Mouse (Mus musculus): Measurements from ENCODE around the gene S1pr1. TPM values are rescaled to one million over a fixed set of nuclear protein-coding genes. Genes with fewer than 3 reads are reported as not detected.

The S1pr1 gene
- polyA plus RNA-seq, 1 experiment = 210 TPM

- Histone ChIP-seq H3K4me1 (ENCODE audit: control insufficient read depth, insufficient read depth, low read length) (no peaks in the 10 kb centered on the region), H3K4me3 (ENCODE audit: insufficient read depth, low read length) (no peak overlapping the region), H3K27ac (ENCODE audit: insufficient read depth, low read length) (no peak overlapping the region)
- TF ChIP-seq CTCF (IDR thresholded peaks at IDR 0.05; ENCODE audit: extremely low read depth, insufficient read depth, low read length) = no peak
- TF ChIP-seq POLR2A (IDR thresholded peaks at IDR 0.05; ENCODE audit: extremely low read depth, insufficient read depth, low read length) = no peak
These were observed 32.4 kb downstream of the S1pr1 start for GRCm38 (mm10) chr3:115682328-115683088.

GRCm38 (mm10) chr3:115681184-115681583 lies 33.7 kb downstream of the S1pr1 start:
- TF ChIP-seq POLR2A (IDR thresholded peaks at IDR 0.05; ENCODE audit: extremely low read depth, insufficient read depth, low read length) (no peak), CTCF (IDR thresholded peaks at IDR 0.05; ENCODE audit: extremely low read depth, insufficient read depth, low read length) (no peak)
- Histone ChIP-seq H3K4me1 (ENCODE audit: control insufficient read depth, insufficient read depth, low read length) (no peaks in the 10 kb centered on the region), H3K27ac (ENCODE audit: insufficient read depth, low read length) (no peak overlapping the region), H3K4me3 (ENCODE audit: insufficient read depth, low read length) (no peak overlapping the region)

- no peak overlapping the region for H3K4me3 ChIP-seq (ENCODE audit: insufficient read depth, low read length)
- no peaks in the 10 kb centered on the region for H3K4me1 ChIP-seq (ENCODE audit: control insufficient read depth, insufficient read depth, low read length)
- TF ChIP-seq CTCF (IDR thresholded peaks at IDR 0.05; ENCODE audit: extremely low read depth, insufficient read depth, low read length) (no peak), POLR2A (IDR thresholded peaks at IDR 0.05; ENCODE audit: extremely low read depth, insufficient read depth, low read length) (no peak)
- no peak overlapping the region for H3K27ac ChIP-seq (ENCODE audit: insufficient read depth, low read length)
These were observed 35.9 kb downstream of the S1pr1 start for GRCm38 (mm10) chr3:115679022-115679421.

GRCm38 (mm10) chr3:115675546-115676535 lies 39.0 kb downstream of the S1pr1 start:
- no peak overlapping the region for H3K27ac ChIP-seq (ENCODE audit: insufficient read depth, low read length)
- H3K4me1 ChIP-seq (ENCODE audit: control insufficient read depth, insufficient read depth, low read length) = no peaks in the 10 kb centered on the region
- TF ChIP-seq CTCF (IDR thresholded peaks at IDR 0.05; ENCODE audit: extremely low read depth, insufficient read depth, low read length) = no peak
- TF ChIP-seq POLR2A (IDR thresholded peaks at IDR 0.05; ENCODE audit: extremely low read depth, insufficient read depth, low read length) = no peak
- H3K4me3 ChIP-seq (ENCODE audit: insufficient read depth, low read length) = no peak overlapping the region

GRCm38 (mm10) chr3:115674665-115675064 lies 40.2 kb downstream of the S1pr1 start:
- Histone ChIP-seq H3K4me3 (ENCODE audit: insufficient read depth, low read length) (no peak overlapping the region), H3K4me1 (ENCODE audit: control insufficient read depth, insufficient read depth, low read length) (no peaks in the 10 kb centered on the region), H3K27ac (ENCODE audit: insufficient read depth, low read length) (no peak overlapping the region)
- TF ChIP-seq CTCF (IDR thresholded peaks at IDR 0.05; ENCODE audit: extremely low read depth, insufficient read depth, low read length) (no peak), POLR2A (IDR thresholded peaks at IDR 0.05; ENCODE audit: extremely low read depth, insufficient read depth, low read length) (no peak)

- Histone ChIP-seq H3K4me1 (ENCODE audit: control insufficient read depth, insufficient read depth, low read length) (no peaks in the 10 kb centered on the region), H3K27ac (ENCODE audit: insufficient read depth, low read length) (no peak overlapping the region), H3K4me3 (ENCODE audit: insufficient read depth, low read length) (no peak overlapping the region)
- no peak for TF ChIP-seq CTCF (IDR thresholded peaks at IDR 0.05; ENCODE audit: extremely low read depth, insufficient read depth, low read length)
- no peak for TF ChIP-seq POLR2A (IDR thresholded peaks at IDR 0.05; ENCODE audit: extremely low read depth, insufficient read depth, low read length)
These were observed 41.2 kb downstream of the S1pr1 start for GRCm38 (mm10) chr3:115673663-115674157.

- no peak for TF ChIP-seq CTCF (IDR thresholded peaks at IDR 0.05; ENCODE audit: extremely low read depth, insufficient read depth, low read length)
- no peak for TF ChIP-seq POLR2A (IDR thresholded peaks at IDR 0.05; ENCODE audit: extremely low read depth, insufficient read depth, low read length)
- Histone ChIP-seq H3K4me3 (ENCODE audit: insufficient read depth, low read length) (no peak overlapping the region), H3K27ac (ENCODE audit: insufficient read depth, low read length) (no peak overlapping the region), H3K4me1 (ENCODE audit: control insufficient read depth, insufficient read depth, low read length) (no peaks in the 10 kb centered on the region)
These were observed 41.8 kb downstream of the S1pr1 start for GRCm38 (mm10) chr3:115672965-115673662.

GRCm38 (mm10) chr3:115669230-115669629 lies 45.6 kb downstream of the S1pr1 start:
- no peak overlapping the region for H3K27ac ChIP-seq (ENCODE audit: insufficient read depth, low read length)
- no peaks in the 10 kb centered on the region for H3K4me1 ChIP-seq (ENCODE audit: control insufficient read depth, insufficient read depth, low read length)
- TF ChIP-seq CTCF (IDR thresholded peaks at IDR 0.05; ENCODE audit: extremely low read depth, insufficient read depth, low read length) = no peak
- TF ChIP-seq POLR2A (IDR thresholded peaks at IDR 0.05; ENCODE audit: extremely low read depth, insufficient read depth, low read length) = no peak
- H3K4me3 ChIP-seq (ENCODE audit: insufficient read depth, low read length) = no peak overlapping the region

- Histone ChIP-seq H3K4me3 (ENCODE audit: insufficient read depth, low read length) (no peak overlapping the region), H3K4me1 (ENCODE audit: control insufficient read depth, insufficient read depth, low read length) (no peaks in the 10 kb centered on the region), H3K27ac (ENCODE audit: insufficient read depth, low read length) (no peak overlapping the region)
- TF ChIP-seq POLR2A (IDR thresholded peaks at IDR 0.05; ENCODE audit: extremely low read depth, insufficient read depth, low read length) (no peak), CTCF (IDR thresholded peaks at IDR 0.05; ENCODE audit: extremely low read depth, insufficient read depth, low read length) (no peak)
These were observed 47.7 kb downstream of the S1pr1 start for GRCm38 (mm10) chr3:115667182-115667581.
